In the genomic region with DNA sequence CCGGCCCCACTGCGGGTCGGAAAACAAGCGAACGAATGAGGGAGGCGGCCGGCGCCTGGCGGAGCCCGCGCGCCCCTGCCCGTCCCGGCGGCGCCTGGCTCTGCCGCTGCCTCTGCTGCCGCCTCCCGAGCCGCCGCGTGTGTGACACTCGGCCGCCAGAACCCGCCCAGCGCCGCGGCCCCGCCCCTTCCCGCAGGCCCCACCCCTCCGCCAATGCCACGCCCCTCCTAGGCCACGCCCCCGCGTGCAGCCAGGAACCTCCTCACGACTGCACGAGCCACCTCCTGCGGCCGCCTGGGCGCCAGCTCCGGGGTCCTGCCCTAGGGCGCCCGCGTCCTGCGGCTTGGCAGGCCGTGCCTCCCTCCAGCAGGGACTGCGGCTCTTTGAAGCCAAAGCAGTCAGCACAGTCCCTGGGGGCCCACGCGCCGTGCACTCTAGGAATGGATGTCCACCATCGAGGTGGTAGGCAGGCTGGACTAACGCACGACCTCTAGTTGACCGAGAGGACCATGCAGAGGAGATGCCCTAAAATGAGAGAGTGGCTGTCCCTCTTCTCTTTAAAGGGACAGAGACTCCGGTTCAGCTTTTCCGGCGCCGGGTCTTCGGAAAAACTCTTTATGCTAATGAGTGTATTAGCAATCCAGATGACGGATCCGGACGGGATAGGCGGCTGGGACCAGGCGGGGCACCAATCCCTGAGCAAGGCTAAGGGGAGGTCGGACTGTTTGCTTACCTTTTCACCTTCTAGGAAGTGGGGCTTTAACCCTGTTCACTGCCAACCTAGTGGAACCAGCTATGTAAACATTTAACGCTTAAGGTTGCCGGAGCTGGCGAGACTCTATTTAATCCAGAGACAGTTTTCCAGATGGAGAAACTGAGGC, we compare ENCODE assay signal across 8 mouse cellular contexts. TPM values are rescaled to one million over a fixed set of nuclear protein-coding genes. Genes with fewer than 3 reads are reported as not detected.
DNase-seq lines count a peak whose midpoint lies in the region; ATAC-seq and TF ChIP-seq lines count a peak whose summit lies in the region.

No protein-coding gene starts in this region.

- TF ChIP-seq EP300 in heart, postnatal 0 days (IDR thresholded peaks at IDR 0.05; ENCODE audit: low read depth), result peak; percentile 39; the same call in 1 of the 2 replicates
- TF ChIP-seq EP300 in liver, embryonic 14.5 days (IDR thresholded peaks at IDR 0.05; ENCODE audit: low read depth), result no peak

- peak overlapping the region; percentile 92 for H3K27ac ChIP-seq in forebrain, embryonic 12.5 days
- H3K27ac ChIP-seq in heart, postnatal 0 days (ENCODE audit: low read depth), result peak overlapping the region; percentile 95
- peak overlapping the region; percentile 76 for H3K27ac ChIP-seq in liver, embryonic 14.5 days
- H3K27ac ChIP-seq in stomach, embryonic 15.5 days, result peak overlapping the region; percentile 99

- H3K9ac ChIP-seq in forebrain, embryonic 12.5 days, result peak overlapping the region; percentile 89
- H3K9ac ChIP-seq in heart, postnatal 0 days (replicated peaks; ENCODE audit: low read depth, low read length), result peak overlapping the region; percentile 95
- H3K9ac ChIP-seq in liver, embryonic 14.5 days (replicated peaks), result peak overlapping the region; percentile 97
- peak overlapping the region; percentile 86 for H3K9ac ChIP-seq in stomach, embryonic 15.5 days

- H3K4me3 ChIP-seq in E14TG2a.4 (replicated peaks; ENCODE audit: low read length), result peak overlapping the region; percentile 91
- peak overlapping the region; percentile 78 for H3K4me3 ChIP-seq in forebrain, embryonic 12.5 days (replicated peaks)
- H3K4me3 ChIP-seq in heart, postnatal 0 days (ENCODE audit: low read depth, low read length), result peak overlapping the region; percentile 94
- peak overlapping the region; percentile 81 to 97 for H3K4me3 ChIP-seq in liver, embryonic 14.5 days (ENCODE audit: insufficient read depth in 1 of 2, low read depth in 2 of 2, low read length in 2 of 2)
- peak overlapping the region; percentile 75 for H3K4me3 ChIP-seq in stomach, embryonic 15.5 days (replicated peaks)

- WGBS in forebrain, embryonic 12.5 days, result under 1% methylated on average over 68 of the region's 68 CpGs
- under 1% methylated on average over 59 of the region's 68 CpGs for WGBS in heart, postnatal 0 days
- WGBS in liver, embryonic 14.5 days (ENCODE audit: insufficient replicate concordance), result under 1% methylated on average over 63 of the region's 68 CpGs
- WGBS in stomach, embryonic 15.5 days, result under 1% methylated on average over 59 of the region's 68 CpGs

- peaks cover 3% of the 10 kb centered on the region; the same call in 1 of the 2 replicates for H3K36me3 ChIP-seq in E14TG2a.4 (ENCODE audit: insufficient read depth, low read length)
- H3K36me3 ChIP-seq in forebrain, embryonic 12.5 days (replicated peaks), result no peaks in the 10 kb centered on the region
- no peaks in the 10 kb centered on the region for H3K36me3 ChIP-seq in heart, postnatal 0 days (replicated peaks; ENCODE audit: control insufficient read depth, insufficient read depth, low read length)
- H3K36me3 ChIP-seq in liver, embryonic 14.5 days (replicated peaks; ENCODE audit: control insufficient read depth, insufficient read depth, low read depth), result peaks cover 2% of the 10 kb centered on the region; the same call in 1 of the 2 replicates
- no peaks in the 10 kb centered on the region for H3K36me3 ChIP-seq in stomach, embryonic 15.5 days

- no peaks in the 10 kb centered on the region for H3K9me3 ChIP-seq in E14TG2a.4 (ENCODE audit: low read length)
- no peaks in the 10 kb centered on the region for H3K9me3 ChIP-seq in forebrain, embryonic 12.5 days
- H3K9me3 ChIP-seq in heart, postnatal 0 days (replicated peaks; ENCODE audit: control insufficient read depth, low read length), result no peaks in the 10 kb centered on the region
- no peaks in the 10 kb centered on the region for H3K9me3 ChIP-seq in liver, embryonic 14.5 days (ENCODE audit: control insufficient read depth, low read length)
- H3K9me3 ChIP-seq in stomach, embryonic 15.5 days, result no peaks in the 10 kb centered on the region

- peak overlapping the region; percentile 87 for H3K4me2 ChIP-seq in forebrain, embryonic 12.5 days
- H3K4me2 ChIP-seq in heart, postnatal 0 days (ENCODE audit: low read depth, low read length), result peak overlapping the region; percentile 92
- H3K4me2 ChIP-seq in liver, embryonic 14.5 days (ENCODE audit: low read depth), result peak overlapping the region; percentile 99
- peak overlapping the region; percentile 99 for H3K4me2 ChIP-seq in stomach, embryonic 15.5 days

- TF ChIP-seq CTCF in E14TG2a.4 (conservative IDR thresholded peaks at IDR 0.05; ENCODE audit: low read length), result no peak
- no peak; the same call in 1 of the 2 replicates for TF ChIP-seq CTCF in heart, postnatal 0 days (IDR thresholded peaks at IDR 0.05; ENCODE audit: low read depth)
- no peak for TF ChIP-seq CTCF in liver, embryonic 14.5 days (IDR thresholded peaks at IDR 0.05; ENCODE audit: low read depth)

- H3K27me3 ChIP-seq in E14TG2a.4 (ENCODE audit: insufficient read depth, low read length), result peaks cover 24% of the 10 kb centered on the region
- peaks cover 14% of the 10 kb centered on the region; the same call in 1 of the 2 replicates for H3K27me3 ChIP-seq in forebrain, embryonic 12.5 days
- no peaks in the 10 kb centered on the region for H3K27me3 ChIP-seq in heart, postnatal 0 days (ENCODE audit: control insufficient read depth, insufficient read depth, low read length)
- H3K27me3 ChIP-seq in liver, embryonic 14.5 days (ENCODE audit: control insufficient read depth, insufficient read depth, low read length), result no peaks in the 10 kb centered on the region; the same call in none of the 2 replicates
- no peaks in the 10 kb centered on the region for H3K27me3 ChIP-seq in stomach, embryonic 15.5 days (replicated peaks)

- peak; percentile 87 for DNase-seq in c-Kit-positive CD71-positive TER-119-positive erythroid progenitor cells, embryonic 14.5 days (ENCODE audit: low spot score)
- peak; percentile 95 for DNase-seq in heart, postnatal 0 days (ENCODE audit: low spot score)
- DNase-seq in kidney, postnatal 36 days, result peak; percentile 96 to 97
- peak; percentile 79 to 82 (median 81) for DNase-seq in liver, embryonic 14.5 days (ENCODE audit: low read depth in 3 of 3, low spot score in 3 of 3)
- peak; percentile 99 for DNase-seq in neural tube, embryonic 10.5 days (ENCODE audit: extremely low spot score, low spot score)

- peak; percentile 91 for ATAC-seq in forebrain, embryonic 12.5 days (ENCODE audit: low FRiP score)
- ATAC-seq in heart, postnatal 0 days (ENCODE audit: insufficient read depth, low read depth), result peak; percentile 90
- ATAC-seq in liver, embryonic 14.5 days (ENCODE audit: insufficient read depth), result peak; percentile 84
- peak; percentile 87 for ATAC-seq in stomach, embryonic 15.5 days (ENCODE audit: insufficient read depth, low FRiP score, low read depth)

- H3K4me1 ChIP-seq in E14TG2a.4 (replicated peaks; ENCODE audit: low read depth, low read length), result peaks cover 54% of the 10 kb centered on the region
- H3K4me1 ChIP-seq in forebrain, embryonic 12.5 days, result peaks cover 62% of the 10 kb centered on the region
- peaks cover 33% of the 10 kb centered on the region for H3K4me1 ChIP-seq in heart, postnatal 0 days (ENCODE audit: control insufficient read depth, insufficient read depth)
- H3K4me1 ChIP-seq in liver, embryonic 14.5 days (replicated peaks; ENCODE audit: control insufficient read depth in 2 of 2, insufficient read depth in 2 of 2, low read length in 1 of 2), result peaks cover 20 to 31% of the 10 kb centered on the region in 2 experiments
- H3K4me1 ChIP-seq in stomach, embryonic 15.5 days, result peaks cover 43% of the 10 kb centered on the region

RNA-seq across cellular contexts. Expression of gene Shb, which starts 1.4 kb away (rescaled TPM):
- polyA plus RNA-seq in forebrain, embryonic 12.5 days (2016; fragmentation: Nextera tagmentation; extraction: Ambion mirVana), result 10.4 and 13.6 TPM in 2 replicates
- total RNA-seq in heart, postnatal 0 days (2014; rRNA removed; ENCODE audit: low replicate concordance), result 54.8 and 79.6 TPM in 2 replicates
- polyA plus RNA-seq in heart, postnatal 0 days (2015; fragmentation: Nextera tagmentation; extraction: Ambion mirVana), result 6.5 and 7.4 TPM in 2 replicates
- 6.7 and 8.8 TPM in 2 replicates for polyA plus RNA-seq in liver, embryonic 14.5 days (2012; rRNA removed)
- 5.0 and 6.6 TPM in 2 replicates for polyA plus RNA-seq in liver, embryonic 14.5 days (2014; fragmentation: Nextera tagmentation; extraction: Ambion mirVana)
- polyA plus RNA-seq in stomach, embryonic 15.5 days (2015; fragmentation: Nextera tagmentation; extraction: Ambion mirVana), result 5.4 and 5.8 TPM in 2 replicates

Comparison
In these comparisons a context has a peak if more than half of its experiments do, and no peak if none do; other contexts are left out.
1. Peak in every context shown above with its lines: DNase-seq, ATAC-seq, H3K4me3 ChIP-seq and H3K27ac ChIP-seq.